Mouse (Mus musculus): ENCODE data around the gene Rfx3. TPM values are rescaled to one million over a fixed set of nuclear protein-coding genes. Genes with fewer than 3 reads are reported as not detected.

Rfx3 gene
- 7.7 and 8.4 TPM in 2 replicates for polyA plus RNA-seq (2015; fragmentation: Nextera tagmentation; extraction: Ambion mirVana)

DNA sequence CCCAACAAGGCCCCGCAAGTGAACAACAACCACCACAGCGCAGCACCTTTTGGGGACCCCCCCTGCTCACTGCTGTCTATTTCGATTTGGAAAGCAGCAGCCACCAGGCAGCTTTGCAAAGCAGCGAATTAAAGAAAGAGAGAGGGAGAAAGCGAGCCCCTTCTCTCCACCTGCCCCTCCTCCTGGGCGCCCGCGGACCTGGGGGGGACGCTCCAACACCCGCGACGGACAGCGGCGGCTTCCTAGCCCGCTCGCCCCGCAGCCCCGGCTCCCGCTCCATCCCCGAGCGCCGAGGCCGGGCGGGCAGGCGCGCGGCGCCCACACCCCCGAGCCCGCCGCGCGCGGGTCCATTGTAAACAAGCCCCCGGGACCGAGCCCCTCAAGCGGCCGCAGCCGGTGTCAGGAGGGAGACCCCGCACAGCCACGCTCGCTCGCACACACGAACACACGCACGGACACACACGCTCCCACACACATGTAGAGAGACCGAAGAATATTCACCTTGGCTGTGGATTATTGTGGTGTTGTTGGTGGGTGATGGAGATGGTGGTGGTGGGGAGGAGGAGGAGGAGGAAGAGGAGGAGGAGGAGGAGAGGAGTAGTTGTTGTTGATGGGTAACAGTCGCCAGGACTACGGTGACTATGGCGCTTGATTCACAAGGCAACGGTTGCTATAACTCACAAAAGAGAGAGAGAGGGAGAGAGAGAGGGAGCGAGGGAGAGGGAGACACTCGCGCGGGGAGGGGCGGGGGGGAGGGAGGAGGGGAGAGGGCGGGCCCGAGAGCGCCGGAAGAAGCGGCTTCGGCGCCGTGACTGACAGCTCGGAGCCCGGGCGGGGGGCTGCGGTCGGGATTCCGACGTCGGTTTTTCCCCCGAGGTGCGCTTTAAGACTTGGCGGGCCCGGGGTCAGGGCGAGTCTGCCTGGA is at the start of gene Rfx3:
Gene Rfx3, minus strand, starts transcription at position 696 of the 925 bp plus-strand sequence.
- Histone ChIP-seq H3K27ac (ENCODE audit: low read length) (peak within 1 kb of the TSS; percentile 100), H3K36me3 (ENCODE audit: control insufficient read depth, insufficient read depth, low read length) (no peaks in the 10 kb centered on the region), H3K27me3 (ENCODE audit: control insufficient read depth, insufficient read depth, low read length) (no peaks in the 10 kb centered on the region), H3K9ac (ENCODE audit: low read length) (peak within 1 kb of the TSS; percentile 97), H3K4me3 (replicated peaks; ENCODE audit: low read length) (peak within 1 kb of the TSS; percentile 97), H3K4me2 (ENCODE audit: low read depth, low read length) (peak within 1 kb of the TSS; percentile 87), H3K9me3 (replicated peaks; ENCODE audit: control insufficient read depth, low read length) (no peaks in the 10 kb centered on the region), H3K4me1 (ENCODE audit: control insufficient read depth, insufficient read depth, low read length) (peaks cover 5% of the 10 kb centered on the region; the same call in 1 of the 2 replicates)
- under 1% methylated on average over 76 of the region's 78 CpGs for WGBS
- peak; percentile 90 for ATAC-seq (ENCODE audit: insufficient read depth, low FRiP score)

DNA sequence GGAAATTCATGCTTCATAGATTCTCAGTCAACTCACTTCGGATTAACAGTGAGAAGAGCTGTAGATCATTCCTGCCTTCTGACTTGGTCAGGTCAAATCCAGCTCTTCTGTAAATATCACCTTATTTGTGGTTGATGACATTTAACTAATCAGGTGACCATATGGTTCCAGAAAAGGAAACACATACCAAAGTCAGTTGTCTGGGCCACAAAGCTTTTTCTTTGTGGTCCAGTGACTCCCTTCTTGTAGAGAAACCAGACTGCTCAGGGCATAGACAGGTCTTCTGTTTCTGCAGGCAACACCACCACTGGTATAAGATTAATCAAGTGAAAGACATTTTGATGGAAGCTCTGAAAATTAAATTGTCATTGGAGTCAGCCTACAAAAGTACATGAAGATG is 41.1 kb upstream of the Rfx3 start:
- no peak overlapping the region for H3K9ac ChIP-seq (ENCODE audit: low read length)
- H3K27me3 ChIP-seq (ENCODE audit: control insufficient read depth, insufficient read depth, low read length): no peaks in the 10 kb centered on the region
- 78% methylated on average over 1 of the region's 1 CpGs for WGBS
- H3K27ac ChIP-seq (ENCODE audit: low read length): no peak overlapping the region
- no peaks in the 10 kb centered on the region for H3K9me3 ChIP-seq (replicated peaks; ENCODE audit: control insufficient read depth, low read length)
- H3K4me1 ChIP-seq (ENCODE audit: control insufficient read depth, insufficient read depth, low read length): no peaks in the 10 kb centered on the region
- no peak overlapping the region for H3K4me3 ChIP-seq (replicated peaks; ENCODE audit: low read length)
- no peak for ATAC-seq (ENCODE audit: insufficient read depth, low FRiP score)
- no peak overlapping the region for H3K4me2 ChIP-seq (ENCODE audit: low read depth, low read length)
- no peaks in the 10 kb centered on the region for H3K36me3 ChIP-seq (ENCODE audit: control insufficient read depth, insufficient read depth, low read length)

DNA sequence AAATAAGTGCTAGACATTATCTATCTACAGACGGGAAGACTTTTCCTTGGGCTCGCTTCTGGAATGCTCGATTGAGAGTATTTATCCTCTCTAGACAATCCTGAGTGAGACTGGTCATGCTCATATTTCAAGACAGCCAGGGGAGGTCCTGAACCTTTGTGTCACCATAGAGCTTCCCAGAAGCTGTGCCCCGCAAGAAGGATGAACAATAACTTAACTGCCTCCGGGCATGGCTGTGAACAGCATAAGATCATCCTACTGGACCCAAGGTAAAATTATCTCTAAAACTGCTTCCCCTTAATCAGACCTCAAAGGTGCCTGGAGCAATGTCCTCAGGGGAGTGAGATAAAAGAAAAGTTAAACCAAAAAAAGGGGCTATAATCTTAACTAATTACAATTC is 40.6 kb upstream of the Rfx3 start:
- H3K27ac ChIP-seq (ENCODE audit: low read length): no peak overlapping the region
- 75% methylated on average over 5 of the region's 5 CpGs for WGBS
- no peaks in the 10 kb centered on the region for H3K4me1 ChIP-seq (ENCODE audit: control insufficient read depth, insufficient read depth, low read length)
- H3K36me3 ChIP-seq (ENCODE audit: control insufficient read depth, insufficient read depth, low read length): no peaks in the 10 kb centered on the region
- no peaks in the 10 kb centered on the region for H3K9me3 ChIP-seq (replicated peaks; ENCODE audit: control insufficient read depth, low read length)
- no peak overlapping the region for H3K9ac ChIP-seq (ENCODE audit: low read length)
- H3K4me2 ChIP-seq (ENCODE audit: low read depth, low read length): no peak overlapping the region
- H3K27me3 ChIP-seq (ENCODE audit: control insufficient read depth, insufficient read depth, low read length): no peaks in the 10 kb centered on the region
- H3K4me3 ChIP-seq (replicated peaks; ENCODE audit: low read length): no peak overlapping the region
- ATAC-seq (ENCODE audit: insufficient read depth, low FRiP score): no peak

DNA sequence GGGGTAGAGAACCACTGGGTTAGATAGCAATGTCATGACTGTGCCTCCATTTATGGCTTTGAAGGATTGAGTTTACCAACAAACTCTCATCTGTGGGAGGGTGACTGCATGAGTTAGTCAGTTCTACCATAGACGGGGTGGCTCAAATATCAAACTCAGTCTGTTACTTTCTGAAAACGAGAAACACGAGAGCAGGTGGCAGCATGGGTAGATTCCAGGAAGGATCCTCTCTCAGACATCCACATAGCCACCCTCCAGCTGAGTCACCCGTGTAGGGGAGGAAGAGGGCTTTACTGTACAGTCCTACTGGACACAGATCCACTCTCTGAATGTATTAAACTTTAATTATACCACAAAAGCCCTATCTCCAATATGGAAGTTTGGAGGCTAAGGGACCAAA is 38.3 kb upstream of the Rfx3 start:
- no peak for ATAC-seq (ENCODE audit: insufficient read depth, low FRiP score)
- WGBS: 82% methylated on average over 4 of the region's 4 CpGs
- Histone ChIP-seq H3K4me1 (ENCODE audit: control insufficient read depth, insufficient read depth, low read length) (no peaks in the 10 kb centered on the region), H3K4me2 (ENCODE audit: low read depth, low read length) (no peak overlapping the region), H3K36me3 (ENCODE audit: control insufficient read depth, insufficient read depth, low read length) (no peaks in the 10 kb centered on the region), H3K4me3 (replicated peaks; ENCODE audit: low read length) (no peak overlapping the region), H3K27me3 (ENCODE audit: control insufficient read depth, insufficient read depth, low read length) (no peaks in the 10 kb centered on the region), H3K27ac (ENCODE audit: low read length) (no peak overlapping the region), H3K9ac (ENCODE audit: low read length) (no peak overlapping the region), H3K9me3 (replicated peaks; ENCODE audit: control insufficient read depth, low read length) (no peaks in the 10 kb centered on the region)

DNA sequence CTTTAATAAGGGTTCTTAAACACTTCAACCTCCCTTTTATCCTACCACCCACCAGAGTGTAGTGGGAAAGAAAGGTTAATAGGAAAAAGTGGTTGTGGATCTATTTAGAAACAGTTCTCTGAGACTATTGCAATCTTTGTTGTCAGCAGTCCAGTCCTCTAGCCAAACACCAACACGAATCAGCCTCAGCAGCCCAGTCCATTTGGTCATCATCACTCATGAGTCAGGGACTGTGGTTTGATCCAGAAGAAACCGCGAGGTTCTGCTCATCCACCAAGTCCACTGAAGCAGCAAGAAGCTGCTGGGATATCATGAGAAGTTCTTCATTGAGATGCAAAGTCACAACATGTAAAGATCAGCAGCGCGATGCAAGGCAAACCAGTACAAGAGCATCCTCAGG is 35.8 kb upstream of the Rfx3 start:
- 85% methylated on average over 5 of the region's 5 CpGs for WGBS
- Histone ChIP-seq H3K4me2 (ENCODE audit: low read depth, low read length) (no peak overlapping the region), H3K27me3 (ENCODE audit: control insufficient read depth, insufficient read depth, low read length) (no peaks in the 10 kb centered on the region), H3K9ac (ENCODE audit: low read length) (no peak overlapping the region), H3K27ac (ENCODE audit: low read length) (no peak overlapping the region), H3K4me1 (ENCODE audit: control insufficient read depth, insufficient read depth, low read length) (no peaks in the 10 kb centered on the region), H3K4me3 (replicated peaks; ENCODE audit: low read length) (no peak overlapping the region), H3K9me3 (replicated peaks; ENCODE audit: control insufficient read depth, low read length) (no peaks in the 10 kb centered on the region), H3K36me3 (ENCODE audit: control insufficient read depth, insufficient read depth, low read length) (no peaks in the 10 kb centered on the region)
- no peak for ATAC-seq (ENCODE audit: insufficient read depth, low FRiP score)

DNA sequence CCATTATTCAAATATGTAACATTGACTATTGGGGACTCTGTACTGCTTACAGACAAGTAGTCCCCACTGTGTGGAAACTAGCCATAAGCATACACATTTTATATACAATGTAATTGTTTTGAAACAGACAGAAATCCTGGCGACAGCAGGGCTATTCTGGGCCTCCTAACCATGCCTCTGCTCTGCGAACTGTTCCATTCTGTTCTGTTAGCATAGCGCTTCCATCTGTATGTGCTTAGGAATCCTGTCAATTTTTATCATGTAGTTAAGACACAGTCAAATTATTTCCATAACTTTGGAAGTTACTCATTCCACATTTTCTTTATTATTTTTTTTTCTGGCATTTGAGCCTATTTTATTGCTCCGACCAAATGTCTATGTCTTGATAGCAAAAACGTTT is 34.0 kb upstream of the Rfx3 start:
- Histone ChIP-seq H3K4me3 (replicated peaks; ENCODE audit: low read length) (no peak overlapping the region), H3K36me3 (ENCODE audit: control insufficient read depth, insufficient read depth, low read length) (no peaks in the 10 kb centered on the region)

DNA sequence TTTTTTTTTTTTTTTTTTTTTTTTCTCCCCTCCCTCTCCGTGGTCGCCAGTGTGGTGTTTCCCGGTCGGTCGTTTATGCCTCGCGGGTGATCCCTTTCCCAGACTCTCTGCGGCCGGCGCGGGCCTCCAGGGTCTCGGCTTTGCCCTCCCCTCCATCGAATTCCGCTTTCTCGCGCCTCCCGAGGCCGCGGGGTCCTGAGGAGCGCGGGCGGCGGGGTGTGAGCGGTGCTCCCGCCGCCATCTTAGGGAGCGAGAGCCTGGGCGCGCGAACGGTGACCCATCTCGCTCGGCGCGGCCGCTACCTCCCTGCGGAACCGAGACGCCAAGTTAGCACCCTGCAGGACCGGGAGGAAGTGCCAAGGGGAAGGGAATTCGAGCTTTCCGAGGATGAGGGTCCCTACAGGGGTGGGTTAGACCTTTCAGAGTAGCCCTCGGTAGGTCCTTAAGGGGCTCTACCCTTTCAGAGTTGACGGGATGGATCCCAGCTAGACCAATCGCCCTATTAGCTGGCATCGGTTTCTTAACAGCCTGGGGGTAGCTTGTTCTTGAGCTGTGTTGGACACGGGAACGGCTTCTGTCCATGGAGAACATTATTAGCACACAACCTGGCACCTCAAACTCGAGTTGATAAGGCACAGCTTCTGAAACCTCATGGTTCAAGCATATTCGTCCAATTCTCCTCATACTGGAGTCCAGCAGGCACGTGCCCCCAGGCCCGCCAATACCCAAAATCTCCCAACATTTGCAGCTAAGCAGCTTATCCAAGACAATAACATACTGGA is 943 bp upstream of the Rfx3 start:
- ATAC-seq (ENCODE audit: insufficient read depth, low FRiP score): peak; percentile 28
- Histone ChIP-seq H3K4me1 (ENCODE audit: control insufficient read depth, insufficient read depth, low read length) (peaks cover 5% of the 10 kb centered on the region; the same call in 1 of the 2 replicates), H3K4me2 (ENCODE audit: low read depth, low read length) (peak overlapping the region; percentile 87), H3K9ac (ENCODE audit: low read length) (peak overlapping the region; percentile 97), H3K27me3 (ENCODE audit: control insufficient read depth, insufficient read depth, low read length) (no peaks in the 10 kb centered on the region), H3K4me3 (replicated peaks; ENCODE audit: low read length) (peak overlapping the region; percentile 97), H3K27ac (ENCODE audit: low read length) (peak overlapping the region; percentile 100), H3K9me3 (replicated peaks; ENCODE audit: control insufficient read depth, low read length) (no peaks in the 10 kb centered on the region), H3K36me3 (ENCODE audit: control insufficient read depth, insufficient read depth, low read length) (no peaks in the 10 kb centered on the region)
- WGBS: under 1% methylated on average over 52 of the region's 52 CpGs

More for the DNA sequence above, 34.0 kb upstream of the Rfx3 start:
- ATAC-seq (ENCODE audit: insufficient read depth, low FRiP score): no peak
- no peaks in the 10 kb centered on the region for H3K9me3 ChIP-seq (replicated peaks; ENCODE audit: control insufficient read depth, low read length)
- H3K4me1 ChIP-seq (ENCODE audit: control insufficient read depth, insufficient read depth, low read length): no peaks in the 10 kb centered on the region
- H3K9ac ChIP-seq (ENCODE audit: low read length): no peak overlapping the region
- whole genome bisulfite sequencing: 70% methylated on average over 5 of the region's 5 CpGs
- H3K27me3 ChIP-seq (ENCODE audit: control insufficient read depth, insufficient read depth, low read length): no peaks in the 10 kb centered on the region
- no peak overlapping the region for H3K4me2 ChIP-seq (ENCODE audit: low read depth, low read length)
- no peak overlapping the region for H3K27ac ChIP-seq (ENCODE audit: low read length)

DNA sequence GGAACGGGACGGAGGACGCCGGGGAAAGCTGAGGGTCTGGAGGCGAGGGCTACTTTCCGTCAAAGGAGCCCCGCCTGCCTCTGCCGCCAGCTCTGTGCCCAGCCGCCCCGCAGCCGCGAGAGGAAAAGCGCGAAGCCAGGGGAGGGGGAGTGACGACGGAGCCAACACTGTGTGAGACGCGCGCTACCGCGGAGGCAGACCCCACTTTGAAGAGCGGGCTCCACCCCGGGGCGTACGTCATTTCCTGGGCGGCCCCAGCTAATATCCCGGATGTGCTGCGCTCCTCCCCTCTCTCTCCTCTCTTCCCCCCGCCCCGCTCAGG is 391 bp upstream of the Rfx3 start:
- no peaks in the 10 kb centered on the region for H3K27me3 ChIP-seq (ENCODE audit: control insufficient read depth, insufficient read depth, low read length)
- H3K9me3 ChIP-seq (replicated peaks; ENCODE audit: control insufficient read depth, low read length): no peaks in the 10 kb centered on the region
- no peaks in the 10 kb centered on the region for H3K36me3 ChIP-seq (ENCODE audit: control insufficient read depth, insufficient read depth, low read length)
- under 1% methylated on average over 29 of the region's 30 CpGs for WGBS
- peak overlapping the region; percentile 97 for H3K9ac ChIP-seq (ENCODE audit: low read length)
- H3K4me1 ChIP-seq (ENCODE audit: control insufficient read depth, insufficient read depth, low read length): peaks cover 5% of the 10 kb centered on the region; the same call in 1 of the 2 replicates
- peak; percentile 99 for ATAC-seq (ENCODE audit: insufficient read depth, low FRiP score)
- peak overlapping the region; percentile 100 for H3K27ac ChIP-seq (ENCODE audit: low read length)
- peak overlapping the region; percentile 97 for H3K4me3 ChIP-seq (replicated peaks; ENCODE audit: low read length)
- peak overlapping the region; percentile 87 for H3K4me2 ChIP-seq (ENCODE audit: low read depth, low read length)

Data from stomach, embryonic 16.5 days (tissue).